Mouse (Mus musculus) heart, embryonic 16.5 days (tissue): ENCODE results near the gene Cadm1. TPM values are rescaled to one million over a fixed set of nuclear protein-coding genes. Genes with fewer than 3 reads are reported as not detected.

Source experiments
- ATAC-seq: fragments of 200-750 bp; cut with Nextera tagmentation; replicated peaks from 2 replicates; pipeline ENCODE4 v1.8.0; 2017; ENCODE audit warnings: moderate number of reproducible peaks; ENCODE audit not compliant: insufficient read depth, low FRiP score; ENCODE audit errors: extremely low read depth
- H3K27ac ChIP-seq: fragments of 300-500 bp; sonication (generic); 2 replicates; pipeline ENCODE4 v1.5.1; 2014; ENCODE audit warnings: mild to moderate bottlenecking, low read length, control low read depth, moderate library complexity
- H3K27me3 ChIP-seq: fragments of 300-500 bp; sonication (generic); 2 replicates; pipeline ENCODE4 v1.6.1; 2014; ENCODE audit warnings: low read length, mixed read lengths; ENCODE audit not compliant: control insufficient read depth, insufficient read depth
- H3K36me3 ChIP-seq: fragments of 300-500 bp; sonication (generic); 2 replicates; pipeline ENCODE4 v1.6.1; 2014; ENCODE audit not compliant: control insufficient read depth, insufficient read depth
- H3K4me1 ChIP-seq: fragments of 300-500 bp; sonication (generic); 2 replicates; pipeline ENCODE4 v1.6.1; 2014; ENCODE audit warnings: low read length, mixed read lengths; ENCODE audit not compliant: control insufficient read depth, insufficient read depth
- H3K4me2 ChIP-seq: fragments of 300-500 bp; sonication (generic); 2 replicates; pipeline ENCODE4 v1.6.1; 2014; ENCODE audit warnings: low read depth, mild to moderate bottlenecking, control low read depth, low read length
- H3K4me3 ChIP-seq: fragments of 300-500 bp; sonication (generic); 2 replicates; pipeline ENCODE4 v1.5.1; 2014; ENCODE audit warnings: mild to moderate bottlenecking, control low read depth, low read length
- H3K9ac ChIP-seq: fragments of 300-500 bp; sonication (generic); 2 replicates; pipeline ENCODE4 v1.6.1; 2014; ENCODE audit warnings: low read length, control low read depth
- H3K9me3 ChIP-seq: fragments of 300-500 bp; sonication (generic); replicated peaks from 2 replicates; pipeline ENCODE4 v1.6.1; 2016; ENCODE audit warnings: low read length; ENCODE audit not compliant: control insufficient read depth
- WGBS: fragments of 180-500 bp; shearing (Covaris S2); extraction: QIAGEN DNeasy Blood & Tissue Kit; methylation state at CpG from one replicate; pipeline ENCODE4 v1.1.7; 2014; 5-methylcytosine and 5-hydroxymethylcytosine counted together
- polyA plus RNA-seq: library from polyadenylated mRNA; unstranded; fragments of >200 nt; fragmentation: Nextera tagmentation; extraction: Ambion mirVana; gene quantifications from 2 replicates; pipeline ENCODE4 v1.2.1, GENCODE M21; 2015

Cadm1 gene
- 12.7 and 17.5 TPM in 2 replicates for polyA plus RNA-seq

DNA sequence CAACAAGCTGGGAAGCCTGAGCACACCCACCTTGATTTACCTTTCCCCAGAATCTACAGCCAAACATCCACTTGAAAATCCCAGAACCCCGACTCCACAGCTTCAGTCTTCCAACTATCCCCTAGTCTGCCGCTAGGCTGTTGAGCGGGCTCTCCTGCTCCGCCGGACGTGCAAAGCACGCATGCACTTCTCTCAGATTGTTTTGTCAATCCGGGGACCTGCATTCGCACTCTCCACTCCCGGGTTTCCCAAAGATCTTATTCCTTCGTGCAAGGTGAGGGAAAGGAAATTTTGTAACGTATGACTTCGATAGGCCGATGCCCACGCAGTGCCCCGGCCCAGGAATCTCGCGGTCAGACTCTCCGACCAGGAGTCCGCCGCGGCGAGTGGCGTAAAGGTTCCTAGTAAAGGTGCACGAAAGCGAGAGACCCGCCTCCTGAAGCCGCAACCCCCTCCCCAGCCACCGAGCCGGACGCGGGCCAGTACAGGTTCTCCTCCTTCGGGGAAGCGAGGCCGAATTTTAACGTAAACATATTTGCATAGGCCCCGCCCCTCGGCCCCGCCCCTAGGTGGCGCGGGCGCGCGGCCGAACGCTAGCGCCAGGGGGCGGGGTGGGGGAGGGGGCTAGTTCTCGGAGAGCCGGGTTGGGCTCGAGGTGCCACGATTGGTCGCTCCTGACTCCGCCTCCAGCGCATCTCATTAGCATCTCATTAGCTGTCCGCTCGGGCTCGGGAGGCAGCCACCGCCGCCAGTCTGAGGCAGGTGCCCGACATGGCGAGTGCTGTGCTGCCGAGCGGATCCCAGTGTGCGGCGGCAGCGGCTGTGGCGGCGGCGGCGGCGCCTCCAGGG, at the start of gene Cadm1:
Cadm1 (plus strand) TSS at position 572 of the 849 bp plus-strand sequence.
- Histone ChIP-seq H3K4me3 (peak within 1 kb of the TSS; percentile 61), H3K9me3 (no peaks in the 10 kb centered on the region), H3K27me3 (peaks cover 29% of the 10 kb centered on the region), H3K36me3 (no peaks in the 10 kb centered on the region), H3K27ac (peak within 1 kb of the TSS; percentile 25), H3K4me2 (peak within 1 kb of the TSS; percentile 97), H3K9ac (peak within 1 kb of the TSS; percentile 81), H3K4me1 (peaks cover 7% of the 10 kb centered on the region)
- WGBS: under 1% methylated on average over 68 of the region's 72 CpGs
- peak; percentile 98 for ATAC-seq

DNA sequence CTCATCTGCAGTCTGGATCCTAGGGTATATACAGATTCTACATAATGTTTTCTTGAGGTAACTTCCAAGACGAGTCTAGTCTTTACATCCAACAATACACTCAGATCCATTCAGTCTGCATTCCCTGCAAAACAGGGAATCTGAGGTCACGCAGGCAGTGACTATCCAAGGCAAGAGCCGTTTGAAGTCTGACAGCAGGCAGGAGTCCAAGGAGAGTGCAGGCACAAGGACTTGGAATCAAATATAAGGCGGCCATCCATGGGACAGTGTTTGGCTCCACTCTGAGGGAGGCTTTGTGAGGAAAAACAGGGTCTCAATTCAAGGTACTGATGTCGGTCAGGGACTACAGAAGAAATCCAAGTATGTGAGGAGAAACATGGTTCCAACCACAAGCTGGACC, 45.5 kb upstream of the Cadm1 start:
- Histone ChIP-seq H3K27me3 (no peaks in the 10 kb centered on the region; the same call in 1 of the 2 replicates), H3K9me3 (no peaks in the 10 kb centered on the region), H3K27ac (no peak overlapping the region), H3K4me1 (peaks cover 5% of the 10 kb centered on the region), H3K36me3 (no peaks in the 10 kb centered on the region), H3K9ac (no peak overlapping the region), H3K4me3 (no peak overlapping the region), H3K4me2 (no peak overlapping the region)
- WGBS: 68% methylated on average over 5 of the region's 5 CpGs
- ATAC-seq: no peak

DNA sequence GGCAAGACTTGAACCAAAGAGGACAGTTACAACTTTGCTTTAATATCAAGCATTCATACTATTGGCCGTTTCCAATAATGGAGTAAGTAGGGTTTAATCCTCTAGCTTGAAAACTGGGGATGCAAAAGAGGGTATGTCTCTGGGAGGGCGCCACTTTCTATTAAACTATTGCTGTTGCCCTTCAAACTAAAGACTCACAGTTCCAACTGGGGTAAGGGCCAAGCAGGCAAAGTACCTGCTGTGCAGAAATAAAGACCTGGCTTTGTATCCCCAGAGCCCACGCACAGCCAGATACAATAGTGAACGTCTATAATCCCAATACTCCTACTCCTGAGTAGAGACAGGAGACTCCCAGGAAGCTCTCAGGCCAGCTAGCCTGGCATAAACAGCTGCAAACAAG, 44.8 kb upstream of the Cadm1 start:
- H3K9ac ChIP-seq: no peak overlapping the region
- no peak for ATAC-seq
- H3K9me3 ChIP-seq: no peaks in the 10 kb centered on the region
- no peak overlapping the region for H3K27ac ChIP-seq
- no peaks in the 10 kb centered on the region; the same call in 1 of the 2 replicates for H3K27me3 ChIP-seq
- 83% methylated on average over 4 of the region's 4 CpGs for WGBS
- no peak overlapping the region for H3K4me3 ChIP-seq
- no peak overlapping the region for H3K4me2 ChIP-seq
- H3K36me3 ChIP-seq: no peaks in the 10 kb centered on the region
- peaks cover 5% of the 10 kb centered on the region for H3K4me1 ChIP-seq

DNA sequence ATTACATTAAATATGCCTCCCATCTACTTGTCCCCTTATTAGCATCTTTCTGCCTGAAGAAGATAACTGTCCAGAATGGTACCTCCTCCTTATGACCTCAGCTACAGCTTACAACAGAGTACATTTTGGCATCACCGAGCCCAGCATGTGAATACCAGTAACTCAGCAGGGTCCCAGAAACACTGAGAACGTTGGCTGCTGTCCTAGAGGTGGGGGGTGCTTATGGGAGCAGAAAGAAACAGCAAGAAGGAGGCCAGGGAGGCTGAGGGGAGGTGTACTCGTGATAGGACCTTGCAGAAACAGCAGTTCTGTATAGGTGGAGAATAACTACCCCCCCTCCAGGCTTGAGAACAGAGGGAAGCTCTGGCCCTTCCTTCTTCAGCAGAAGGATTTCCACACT, 30.2 kb upstream of the Cadm1 start:
- WGBS: 21% methylated on average over 3 of the region's 3 CpGs
- no peak overlapping the region for H3K4me2 ChIP-seq
- H3K4me1 ChIP-seq: no peaks in the 10 kb centered on the region
- H3K27ac ChIP-seq: no peak overlapping the region
- no peak for ATAC-seq
- no peaks in the 10 kb centered on the region for H3K9me3 ChIP-seq
- H3K36me3 ChIP-seq: no peaks in the 10 kb centered on the region
- H3K9ac ChIP-seq: no peak overlapping the region
- no peaks in the 10 kb centered on the region for H3K27me3 ChIP-seq
- H3K4me3 ChIP-seq: no peak overlapping the region

DNA sequence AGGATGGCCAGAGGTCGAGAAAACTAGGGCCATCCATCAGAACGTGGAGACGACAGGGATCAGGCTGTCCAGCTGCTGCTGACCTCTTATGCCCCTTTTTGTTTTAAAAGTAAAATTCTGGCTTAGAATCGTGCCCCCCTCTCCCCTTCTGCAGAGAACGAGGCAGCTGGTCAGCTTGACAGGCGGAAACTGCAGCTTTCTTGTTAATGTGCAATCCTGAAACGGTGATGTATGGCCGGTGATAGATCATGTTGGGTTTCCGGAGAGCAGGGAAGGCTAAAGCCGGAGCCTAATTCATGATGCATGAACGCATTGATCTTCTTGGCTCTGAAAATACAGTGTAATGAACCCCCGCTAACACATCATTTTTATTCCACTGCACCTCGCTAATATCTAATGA, 24.0 kb upstream of the Cadm1 start:
- 65% methylated on average over 13 of the region's 13 CpGs for WGBS
- Histone ChIP-seq H3K9ac (no peak overlapping the region), H3K4me3 (no peak overlapping the region), H3K9me3 (no peaks in the 10 kb centered on the region), H3K27me3 (no peaks in the 10 kb centered on the region), H3K36me3 (no peaks in the 10 kb centered on the region), H3K4me1 (no peaks in the 10 kb centered on the region), H3K4me2 (no peak overlapping the region), H3K27ac (no peak overlapping the region)
- ATAC-seq: no peak

DNA sequence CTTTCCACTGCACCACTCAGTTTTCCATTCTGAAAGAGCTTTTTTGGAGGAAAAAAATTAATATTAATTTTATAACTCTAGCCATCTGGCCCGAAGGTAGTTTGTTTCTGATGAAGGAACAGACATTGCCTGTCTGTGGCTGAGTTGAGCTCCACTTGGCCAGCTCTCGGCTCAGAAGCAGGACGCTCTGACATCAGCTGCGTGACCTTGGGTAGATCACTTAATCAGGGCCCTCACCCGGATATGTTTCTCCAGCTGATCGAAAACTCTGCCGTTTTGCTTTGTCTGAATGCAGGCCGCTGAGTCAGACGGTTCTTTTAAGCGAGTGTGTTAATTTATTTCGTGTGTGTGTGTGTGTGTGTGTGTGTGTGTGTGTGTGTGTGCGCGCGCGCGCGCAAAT, 23.1 kb upstream of the Cadm1 start:
- H3K27me3 ChIP-seq: no peaks in the 10 kb centered on the region
- H3K27ac ChIP-seq: no peak overlapping the region
- ATAC-seq: no peak
- WGBS: 89% methylated on average over 17 of the region's 17 CpGs
- no peak overlapping the region for H3K4me2 ChIP-seq
- H3K9ac ChIP-seq: no peak overlapping the region
- no peaks in the 10 kb centered on the region for H3K36me3 ChIP-seq
- no peaks in the 10 kb centered on the region for H3K9me3 ChIP-seq
- H3K4me3 ChIP-seq: no peak overlapping the region
- H3K4me1 ChIP-seq: no peaks in the 10 kb centered on the region

DNA sequence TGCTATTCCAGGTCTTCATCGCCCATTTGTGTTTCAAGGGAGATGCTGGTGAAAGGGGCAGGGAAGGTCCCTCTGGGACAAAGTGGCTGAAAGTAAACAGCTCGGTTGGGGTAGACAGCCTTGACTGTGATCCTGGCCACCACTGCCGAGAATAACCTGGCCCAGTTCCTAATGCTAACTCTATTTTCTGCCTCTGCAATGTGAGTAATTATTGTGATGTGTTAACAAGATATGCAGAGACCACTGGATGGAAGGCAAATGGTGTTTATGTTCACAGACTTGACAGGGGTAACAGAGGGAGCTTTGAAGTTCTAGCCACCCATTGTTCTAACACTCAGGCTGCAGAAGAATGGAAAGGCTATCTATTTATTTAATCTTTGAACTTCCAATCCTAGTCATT, 21.9 kb upstream of the Cadm1 start:
- Histone ChIP-seq H3K9ac (no peak overlapping the region), H3K27ac (no peak overlapping the region), H3K9me3 (no peaks in the 10 kb centered on the region), H3K4me1 (no peaks in the 10 kb centered on the region), H3K36me3 (no peaks in the 10 kb centered on the region), H3K27me3 (no peaks in the 10 kb centered on the region), H3K4me2 (no peak overlapping the region), H3K4me3 (no peak overlapping the region)
- WGBS: 33% methylated on average over 3 of the region's 3 CpGs
- no peak for ATAC-seq

DNA sequence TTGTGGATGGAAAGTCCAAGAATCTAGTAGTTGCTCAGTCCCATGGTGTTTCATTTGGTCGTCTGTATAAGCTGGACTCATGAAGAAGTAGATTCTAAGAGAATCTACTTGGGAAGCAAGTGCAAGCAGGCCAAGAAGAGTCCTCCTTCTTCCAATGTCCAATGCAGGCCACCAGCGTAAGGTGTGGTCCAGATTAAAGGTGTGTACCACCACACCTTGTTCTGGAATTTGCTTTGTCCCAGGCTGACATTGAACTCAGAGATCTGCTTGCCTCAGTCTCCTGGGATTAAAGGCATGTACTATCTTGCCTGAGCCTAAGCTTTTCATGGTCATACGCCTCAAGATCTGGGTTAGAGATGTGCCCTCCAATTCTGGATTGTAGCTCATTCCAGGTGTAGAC, 17.5 kb upstream of the Cadm1 start:
- no peak for ATAC-seq
- 84% methylated on average over 3 of the region's 3 CpGs for WGBS
- Histone ChIP-seq H3K4me2 (no peak overlapping the region), H3K27me3 (0 out of 2 replicates have a peak, but pooled peaks cover 4% of the 10 kb centered on the region), H3K9ac (no peak overlapping the region), H3K9me3 (no peaks in the 10 kb centered on the region), H3K4me1 (no peaks in the 10 kb centered on the region), H3K27ac (no peak overlapping the region), H3K36me3 (no peaks in the 10 kb centered on the region), H3K4me3 (no peak overlapping the region)

DNA sequence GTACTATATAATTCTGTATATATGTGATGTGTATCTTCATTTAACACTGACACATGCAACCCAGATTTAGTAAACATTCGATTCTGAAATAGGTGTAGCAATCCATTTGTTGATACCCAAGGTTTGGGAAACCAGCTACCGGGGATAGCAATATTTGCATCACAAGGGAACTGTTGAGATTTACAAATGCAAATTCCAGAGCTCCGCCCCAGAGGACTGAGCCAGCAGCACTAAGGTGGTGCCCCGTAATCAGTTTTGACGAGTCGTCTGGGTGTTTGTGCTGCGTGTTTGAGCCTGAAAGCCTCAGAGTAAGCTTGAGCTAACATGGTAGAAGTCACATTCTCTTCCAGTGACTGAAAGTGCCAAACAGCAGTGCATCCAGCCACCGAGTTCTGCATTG, 15.7 kb upstream of the Cadm1 start:
- H3K27ac ChIP-seq: no peak overlapping the region
- H3K27me3 ChIP-seq: 0 out of 2 replicates have a peak, but pooled peaks cover 4% of the 10 kb centered on the region
- H3K9ac ChIP-seq: no peak overlapping the region
- 23% methylated on average over 8 of the region's 8 CpGs for WGBS
- no peak for ATAC-seq
- no peaks in the 10 kb centered on the region for H3K4me1 ChIP-seq
- H3K9me3 ChIP-seq: no peaks in the 10 kb centered on the region
- no peak overlapping the region for H3K4me3 ChIP-seq
- no peaks in the 10 kb centered on the region for H3K36me3 ChIP-seq
- H3K4me2 ChIP-seq: no peak overlapping the region
